Mouse (Mus musculus): ENCODE data around the gene Rps17.

DNA sequence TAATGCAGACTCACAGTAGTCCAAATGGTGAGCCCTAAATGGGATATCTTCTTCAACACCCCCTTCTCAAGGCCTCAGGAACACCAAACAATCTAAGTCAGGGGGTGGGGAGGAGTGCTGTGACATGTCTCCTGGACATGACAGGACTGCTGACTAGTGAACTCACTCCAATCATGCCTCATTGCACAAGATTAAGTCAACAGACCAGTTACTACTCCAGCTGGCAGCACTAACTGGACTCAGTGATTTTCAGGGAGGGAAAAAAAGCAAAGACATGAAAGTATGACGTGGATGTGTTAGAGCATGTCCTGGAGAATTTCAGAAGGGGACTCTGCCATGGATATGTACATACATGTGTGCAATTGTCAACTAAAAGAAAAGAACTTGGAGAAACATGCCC lies 34.3 kb upstream of the Rps17 start:
- TF ChIP-seq USF1 (IDR thresholded peaks at IDR 0.05; ENCODE audit: low read depth) (no peak), CTCF (IDR thresholded peaks at IDR 0.05; ENCODE audit: control insufficient read depth, insufficient read depth, insufficient read length) (no peak)

Data from C2C12 (cell line).